Mouse (Mus musculus) cerebellum, adult 9-11 months (tissue): ENCODE measurements at regions not wholly inside any gene's neighbourhood (a gene's known extent, or its start where the extent isn't known, plus 50 kb on each side); places are given as distances from the start of the nearest gene placed in this dataset.

ENCODE experiments used
- DNase-seq: peaks from one replicate; pipeline ENCODE4 v3.0.0; 2022

DNA sequence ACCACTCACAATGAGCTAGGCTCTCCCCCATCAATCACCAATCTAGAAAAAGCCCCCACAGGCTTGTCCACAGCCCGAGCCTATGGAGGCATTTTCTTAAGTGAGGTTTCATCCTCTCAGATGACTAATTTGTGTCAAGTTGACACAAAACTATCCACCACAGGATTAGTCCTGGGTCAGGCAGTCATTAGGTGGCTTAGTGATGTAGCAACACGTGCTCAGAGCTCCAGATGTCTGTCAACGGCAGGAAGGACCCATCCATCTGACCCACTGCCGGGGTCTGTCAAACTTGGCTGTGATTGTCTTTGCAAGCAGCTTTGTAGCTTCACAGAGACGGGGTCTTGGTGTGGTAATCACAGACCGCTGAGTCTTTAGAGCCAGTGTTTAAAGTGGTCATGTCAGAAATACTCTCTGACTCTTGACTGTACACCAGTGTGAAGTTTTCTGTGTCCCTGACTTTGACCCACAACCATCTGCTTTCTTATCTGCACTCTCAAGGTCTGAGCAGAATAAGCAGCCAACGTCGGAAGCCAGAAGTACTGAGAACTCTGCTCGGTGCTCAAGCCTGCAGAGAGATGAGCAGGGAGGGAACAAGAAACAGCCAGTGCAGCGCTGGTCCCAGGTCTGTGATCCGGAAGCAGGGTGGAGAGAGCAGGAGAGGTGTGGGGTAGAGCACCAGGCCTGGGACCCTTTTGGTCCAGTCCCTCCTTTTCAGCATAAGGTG, 131.6 kb upstream of the Nfe2l3 start:
- no peak for DNase-seq

DNA sequence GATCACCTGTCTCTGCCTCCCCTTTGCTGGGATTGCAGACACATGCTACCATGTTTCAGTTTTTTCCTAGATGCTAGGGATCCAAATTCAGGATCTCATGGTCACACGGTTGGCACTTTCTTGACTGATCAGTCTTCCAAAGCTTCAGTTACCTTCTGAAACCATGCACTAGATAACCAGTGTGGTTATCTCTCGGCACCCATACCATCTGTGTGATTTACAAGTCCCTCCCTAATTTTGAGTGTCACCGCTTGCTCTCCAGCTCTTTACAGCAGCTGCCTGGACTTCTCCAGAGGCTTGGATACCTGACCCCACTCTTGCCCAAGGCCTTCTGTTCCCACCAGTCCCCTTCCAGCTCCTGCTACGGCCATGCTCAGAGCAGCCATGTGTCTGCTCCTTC, 130.6 kb upstream of the Nfe2l3 start:
- DNase-seq: no peak

DNA sequence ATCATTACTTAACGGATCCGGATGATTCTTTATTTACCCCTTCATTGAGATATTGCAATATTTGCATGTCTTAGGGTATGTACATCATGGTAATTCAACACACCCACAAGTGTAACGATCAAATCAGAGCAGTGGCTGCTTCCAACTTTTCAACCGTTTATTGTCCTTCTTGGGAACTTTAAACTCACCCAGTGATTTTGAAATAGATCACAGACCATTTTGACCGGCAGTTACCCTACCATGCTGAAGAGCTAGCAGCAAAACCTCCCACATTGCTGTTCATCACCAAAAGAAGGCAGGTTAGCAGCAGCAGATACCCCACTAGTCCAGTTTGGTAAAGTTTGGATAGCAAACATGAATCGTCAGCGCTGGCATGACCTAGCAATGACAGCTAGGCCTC, 130.2 kb upstream of the Nfe2l3 start:
- DNase-seq: no peak

DNA sequence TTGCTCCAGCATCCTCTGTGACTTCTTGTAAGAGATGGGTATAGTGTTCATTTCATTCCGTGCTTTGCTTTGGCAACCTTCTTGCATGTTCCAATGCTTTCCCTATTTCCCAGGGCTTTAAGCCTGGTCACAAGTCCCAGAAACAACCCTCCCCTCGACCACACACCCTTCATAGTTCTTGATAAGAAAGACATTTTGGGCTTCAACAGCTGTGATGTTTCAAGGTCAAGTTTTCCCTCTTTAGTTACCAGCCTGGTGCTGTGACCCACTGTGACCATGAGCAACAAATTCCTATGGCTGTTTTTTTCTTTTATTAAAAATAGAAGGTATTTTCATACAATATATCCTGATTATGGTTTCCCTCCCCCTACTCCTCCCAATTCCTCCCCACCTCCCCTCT, 114.1 kb upstream of the Nfe2l3 start:
- no peak for DNase-seq

DNA sequence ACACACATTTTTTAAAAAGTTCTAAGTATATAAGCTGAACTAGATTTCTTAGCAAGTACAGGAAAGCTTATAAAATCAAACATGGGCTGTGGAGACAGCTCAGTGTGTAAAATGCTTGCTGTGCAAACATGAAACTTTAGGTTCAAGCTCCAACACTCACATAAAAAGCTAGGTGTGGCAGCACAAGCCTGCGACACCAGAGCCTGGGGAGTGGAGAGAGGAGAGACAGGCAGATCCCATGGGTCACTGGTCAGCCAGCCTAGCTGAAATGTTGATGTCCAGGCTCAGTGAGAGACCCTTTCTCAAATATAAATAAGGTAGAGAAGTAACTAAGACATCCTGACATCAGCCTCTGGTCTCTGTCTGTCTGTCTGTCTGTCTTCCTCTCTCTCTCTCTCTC, 112.5 kb upstream of the Nfe2l3 start:
- no peak for DNase-seq

DNA sequence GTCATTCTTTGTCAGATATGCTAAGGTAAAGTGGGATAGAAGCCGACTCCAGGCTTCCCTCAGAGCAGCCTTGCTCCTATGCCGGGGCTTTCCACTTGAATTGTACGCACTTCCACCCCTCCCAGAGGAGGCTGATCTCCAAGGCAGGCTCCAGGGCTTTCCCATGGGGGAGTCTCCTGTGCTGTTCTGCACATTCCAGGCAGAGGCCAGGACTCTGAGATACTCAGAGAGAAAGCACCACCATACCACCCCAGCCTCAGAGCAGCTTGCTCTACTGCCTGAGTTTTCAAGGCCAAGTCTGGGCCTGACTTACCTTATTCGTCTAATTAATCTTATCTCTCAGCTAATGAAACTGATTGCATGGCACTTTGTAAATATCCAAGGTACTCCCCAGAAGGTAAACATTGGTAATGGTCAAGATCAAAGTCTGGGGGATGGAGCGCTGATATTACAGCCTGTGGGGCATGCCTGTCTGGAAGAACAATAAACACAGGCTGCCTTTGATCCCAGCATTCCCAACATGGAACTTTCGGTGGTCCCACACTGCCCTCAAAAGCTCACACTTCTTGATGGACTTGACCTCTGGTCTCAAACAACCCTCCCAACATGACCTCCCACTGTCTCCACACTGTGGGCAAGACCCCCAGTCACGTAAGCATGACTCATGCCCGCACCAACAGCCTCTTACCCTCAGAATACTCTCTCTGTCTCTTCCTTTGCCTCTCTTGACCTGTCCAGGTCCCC, 111.6 kb upstream of the Nfe2l3 start:
- no peak for DNase-seq

DNA sequence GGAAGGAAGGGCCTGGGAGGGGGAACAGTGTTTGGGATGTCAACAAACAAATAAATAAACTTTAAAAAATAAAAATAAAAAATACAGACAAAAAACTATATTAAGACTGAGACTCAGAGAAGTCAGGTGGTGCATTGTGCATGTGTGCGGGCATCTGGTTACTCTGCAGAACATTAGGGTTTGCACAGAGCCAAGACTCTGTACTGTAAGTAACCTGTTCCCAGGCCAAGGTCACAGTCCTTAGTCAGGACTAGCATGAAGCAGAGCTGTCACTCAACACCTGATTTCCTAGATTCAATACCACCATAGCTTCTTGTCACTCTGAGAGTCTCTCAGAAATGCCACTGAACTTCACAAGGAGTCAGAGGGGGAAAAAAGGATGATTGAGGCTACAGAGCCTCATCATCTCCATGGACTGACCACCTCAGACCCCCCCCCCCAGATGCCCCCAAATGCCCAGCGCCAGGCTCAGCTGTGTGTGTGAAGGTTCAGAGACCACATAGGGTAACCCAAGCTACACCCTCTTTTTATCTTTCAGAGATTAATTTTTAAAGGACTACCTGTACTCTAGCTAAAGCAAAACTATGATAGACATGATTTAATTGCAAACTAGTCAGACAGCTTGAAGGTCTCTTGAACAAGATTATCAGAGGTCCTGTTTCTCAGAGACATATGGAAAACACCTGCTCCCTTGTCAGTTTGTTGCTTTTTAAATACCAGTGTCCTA, 106.2 kb upstream of the Nfe2l3 start:
- DNase-seq: no peak

DNA sequence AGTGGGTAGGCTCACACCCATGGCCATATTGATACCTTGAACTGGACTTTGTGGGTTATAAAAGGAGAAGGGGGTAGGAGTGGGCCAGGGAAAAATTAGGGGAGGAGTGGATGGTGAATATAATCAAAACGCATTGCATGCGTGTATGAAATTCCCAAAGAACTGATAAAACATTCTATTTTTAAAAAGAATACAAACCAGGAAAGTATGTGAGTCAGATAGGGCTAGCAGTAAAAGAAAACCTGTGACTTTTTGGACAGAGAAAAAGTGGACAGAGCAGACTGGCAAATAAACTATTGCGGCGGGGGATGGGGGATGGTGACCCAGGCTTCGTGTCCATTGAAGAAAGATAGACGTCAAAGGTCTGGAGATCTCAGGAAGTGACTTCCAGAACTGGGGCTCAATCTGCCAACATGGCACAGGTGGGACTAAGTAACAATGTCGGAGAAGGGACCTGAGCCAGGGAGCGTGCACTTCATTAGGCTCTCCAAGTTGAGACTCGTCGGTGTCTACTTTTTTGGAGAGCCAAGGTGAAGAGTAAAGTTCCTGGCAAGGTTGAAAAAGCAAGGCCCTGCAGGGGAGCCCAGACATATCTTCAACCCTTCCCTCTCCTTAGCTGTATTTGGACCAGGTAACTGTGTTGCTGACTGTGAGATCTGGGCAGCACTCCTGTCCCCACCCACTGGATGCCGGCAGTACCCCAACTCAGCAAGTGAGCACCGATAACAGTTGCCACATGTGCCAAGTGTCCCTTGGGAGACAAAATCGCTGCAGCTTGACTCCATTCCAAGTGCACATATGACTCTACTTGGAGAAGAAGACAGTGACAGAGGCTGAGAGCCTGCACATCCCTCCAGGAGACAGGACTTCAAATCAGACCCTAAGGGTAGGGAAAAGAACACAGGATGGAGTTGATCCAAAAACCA, 103.1 kb upstream of the Nfe2l3 start:
- DNase-seq: no peak

DNA sequence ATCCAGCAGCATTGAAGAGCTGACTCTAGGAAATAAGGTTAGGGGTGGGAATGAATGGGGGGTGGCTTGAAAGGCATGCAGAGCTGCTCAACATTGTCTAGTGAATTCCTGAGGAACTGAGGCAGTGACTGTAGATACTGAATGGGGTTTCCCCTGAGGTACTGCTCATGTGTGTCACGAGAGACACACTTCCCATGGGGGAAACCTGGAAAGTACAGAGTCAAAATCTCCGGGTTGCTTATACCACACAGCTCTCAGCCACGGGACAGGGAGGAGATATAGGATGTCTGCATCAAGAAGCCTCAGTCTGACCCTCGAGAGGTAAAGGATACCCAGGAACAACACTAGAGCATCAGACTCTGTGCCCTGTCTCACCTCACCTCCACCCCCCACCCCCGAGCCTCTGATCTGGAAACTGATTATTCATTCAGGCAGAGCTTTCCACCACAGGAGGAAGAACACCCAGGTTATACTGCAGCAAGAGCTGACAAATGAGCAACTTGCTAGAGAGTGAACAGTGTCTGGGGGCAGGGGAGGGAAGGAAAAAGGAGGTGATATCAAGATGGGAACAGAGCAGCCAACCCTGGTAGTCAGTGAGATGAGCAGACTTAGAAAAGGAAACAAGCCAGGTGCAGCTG, 102.3 kb upstream of the Nfe2l3 start:
- no peak for DNase-seq

DNA sequence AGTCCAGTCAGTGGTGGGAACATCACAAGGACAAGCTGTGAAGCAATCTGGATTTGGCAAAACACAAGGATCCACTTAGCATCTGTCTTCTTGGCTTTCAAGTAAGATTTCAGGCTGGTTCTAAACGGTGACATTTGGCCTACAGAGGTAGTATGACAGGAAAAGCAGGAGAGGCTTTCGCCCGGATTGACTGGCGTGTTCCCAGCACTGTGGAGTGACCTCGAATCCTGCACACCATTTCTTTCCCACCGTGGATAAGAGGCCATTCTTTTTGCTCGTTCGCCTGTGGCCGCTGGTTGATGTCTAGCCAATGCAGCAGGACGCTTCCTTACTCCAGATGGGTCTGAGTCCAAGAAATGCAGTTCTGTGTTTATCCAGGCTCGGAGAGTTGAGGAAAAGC, 99.6 kb upstream of the Nfe2l3 start:
- DNase-seq: no peak

DNA sequence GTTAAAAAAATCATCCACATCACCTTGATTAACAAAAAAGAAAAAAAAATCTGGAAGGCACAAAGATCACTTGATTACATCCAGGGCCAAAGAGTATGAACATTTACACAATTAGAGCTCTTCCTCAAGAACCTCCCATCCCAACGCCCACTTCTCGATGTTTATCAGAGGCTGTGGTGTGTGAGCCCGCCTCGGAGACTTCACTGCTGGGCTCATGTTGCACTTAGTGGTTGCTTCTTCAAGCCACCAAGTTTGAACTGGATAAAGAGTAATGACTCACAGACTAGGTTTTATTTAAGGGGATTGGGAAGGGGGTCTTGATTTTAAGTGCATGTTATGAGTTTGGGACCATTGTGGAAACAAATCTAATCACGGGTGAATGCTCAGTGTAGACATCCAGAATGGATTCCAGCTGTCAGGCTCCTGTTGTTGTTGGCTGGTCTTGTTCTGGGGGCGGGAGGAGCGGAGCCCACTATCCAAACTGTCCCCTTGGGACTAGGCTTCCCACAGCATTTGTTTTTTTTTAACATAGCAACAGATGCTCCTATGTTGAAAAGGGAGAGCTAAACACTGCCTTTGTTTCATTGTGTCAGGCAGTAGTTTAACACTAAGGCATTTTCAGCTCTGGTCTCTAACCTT, 98.6 kb upstream of the Nfe2l3 start:
- no peak for DNase-seq

DNA sequence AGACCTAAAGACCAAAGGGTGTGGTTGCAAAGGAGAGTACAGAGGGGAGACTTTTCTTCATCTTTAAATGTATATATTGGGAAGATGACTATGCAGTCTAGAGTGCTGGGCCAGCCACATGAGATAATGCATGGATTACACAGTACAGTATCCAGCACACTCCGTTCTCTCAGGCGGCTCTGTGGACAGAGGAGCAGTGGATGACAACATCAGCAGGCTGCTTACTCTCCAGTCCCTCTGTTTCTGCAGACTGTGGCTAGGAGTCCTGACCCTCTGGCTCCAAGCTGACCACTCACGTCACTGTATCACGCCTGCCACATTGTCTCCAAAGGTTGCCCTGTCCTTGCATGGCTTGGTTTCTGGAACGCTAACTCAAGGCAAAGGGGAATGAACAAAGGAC, 97.2 kb upstream of the Nfe2l3 start:
- DNase-seq: no peak

DNA sequence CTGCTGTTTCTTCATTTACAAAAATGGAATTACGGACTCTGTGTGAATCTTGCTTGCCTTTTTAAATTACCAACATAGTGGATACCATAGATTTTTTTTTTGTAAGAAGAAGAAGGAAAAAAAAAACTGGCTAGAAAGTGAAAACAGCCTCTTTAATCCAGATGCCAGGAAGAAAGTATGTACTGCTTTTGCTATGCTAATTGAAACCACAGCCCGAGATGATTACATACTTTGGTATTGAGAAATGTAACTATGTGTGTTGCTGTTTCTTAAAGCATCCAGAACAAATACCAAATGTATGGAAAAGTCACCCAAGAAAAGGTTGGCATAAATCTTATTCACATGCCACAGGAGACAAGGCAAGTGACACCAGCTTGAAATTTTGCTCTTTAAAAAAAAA, 93.2 kb upstream of the Nfe2l3 start:
- DNase-seq: no peak

DNA sequence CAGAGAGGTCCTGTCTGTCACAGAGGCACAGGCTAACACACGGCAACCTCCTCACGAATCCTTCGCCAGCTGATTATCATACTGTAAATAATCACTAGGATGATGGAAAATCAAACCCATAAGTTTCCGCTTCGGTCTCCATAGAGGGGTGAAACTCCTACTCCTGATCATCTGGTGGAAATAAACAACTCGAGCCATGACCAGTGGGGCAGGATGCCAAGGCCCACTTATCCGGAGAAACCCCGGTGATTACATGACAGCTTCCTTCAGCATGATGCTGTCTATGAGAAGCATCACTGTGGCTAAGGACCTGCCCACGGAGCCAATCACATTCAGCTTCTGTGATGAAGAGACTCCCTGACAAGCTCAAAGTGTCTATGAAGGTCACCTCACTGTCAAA, 84.7 kb upstream of the Nfe2l3 start:
- DNase-seq: no peak

DNA sequence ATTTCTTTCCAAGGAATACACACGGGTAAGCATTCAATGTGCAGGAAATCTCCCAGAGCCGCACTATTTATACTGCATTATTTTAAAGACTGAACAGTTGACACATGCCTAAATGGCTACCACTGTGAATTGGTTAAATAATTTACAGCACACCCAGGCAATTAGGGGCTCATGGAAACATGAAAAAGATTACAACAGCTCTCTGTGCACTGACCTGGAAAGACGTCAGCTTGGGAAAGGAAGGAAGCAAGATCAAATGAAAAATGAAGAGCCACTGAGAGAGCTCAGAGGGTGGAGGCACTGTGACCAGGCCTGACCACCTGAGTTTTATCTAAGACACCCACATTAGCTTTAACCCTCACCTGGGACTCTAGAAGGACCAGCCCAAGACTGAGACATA, 82.7 kb upstream of the Nfe2l3 start:
- DNase-seq: no peak

DNA sequence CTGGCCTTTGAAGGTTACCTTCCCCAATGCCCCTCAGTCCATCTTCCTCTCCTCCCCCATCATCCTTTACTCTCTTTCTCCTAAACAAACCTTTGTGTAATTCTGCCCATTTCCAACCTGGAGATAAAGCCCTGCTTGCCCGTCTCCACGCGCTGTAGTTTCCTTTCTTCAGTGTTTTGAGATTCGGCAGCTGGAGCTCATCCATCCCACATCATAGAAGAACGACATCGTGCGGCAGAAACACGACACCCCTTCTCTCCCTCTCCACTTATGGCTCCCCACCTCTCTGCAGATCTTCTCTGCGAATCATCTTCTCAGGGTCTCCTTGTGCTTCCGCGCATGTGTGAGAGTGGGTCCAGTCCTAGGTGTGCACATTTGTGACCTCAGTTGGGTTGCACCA, 77.4 kb upstream of the Nfe2l3 start:
- no peak for DNase-seq

DNA sequence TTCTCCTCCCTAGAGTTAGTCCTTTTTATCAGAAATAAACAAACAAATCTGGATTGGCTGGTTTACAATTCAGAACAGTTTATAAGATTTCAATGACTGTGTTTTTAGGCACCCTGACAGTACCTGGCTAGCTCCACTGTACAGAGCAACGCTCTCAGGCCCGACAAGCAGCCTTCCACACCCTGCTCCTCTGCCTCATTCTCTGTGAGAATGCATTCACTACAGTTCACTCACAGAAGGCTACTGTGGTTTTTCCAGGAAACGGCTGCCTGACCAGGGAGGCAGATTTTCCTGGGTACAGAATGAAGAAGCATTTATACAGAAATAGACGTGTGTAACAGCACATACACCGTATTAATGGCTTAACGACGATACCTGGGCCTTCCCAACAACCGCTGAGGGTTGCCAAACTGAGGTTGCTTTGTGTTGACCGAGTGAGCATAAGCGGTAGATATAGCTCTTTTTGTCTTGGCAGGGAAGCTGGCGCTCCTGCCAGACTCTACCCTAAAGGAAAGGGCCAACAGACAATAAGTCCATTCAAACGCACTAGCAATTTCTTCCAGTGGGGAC, 70.8 kb upstream of the Nfe2l3 start:
- no peak for DNase-seq

DNA sequence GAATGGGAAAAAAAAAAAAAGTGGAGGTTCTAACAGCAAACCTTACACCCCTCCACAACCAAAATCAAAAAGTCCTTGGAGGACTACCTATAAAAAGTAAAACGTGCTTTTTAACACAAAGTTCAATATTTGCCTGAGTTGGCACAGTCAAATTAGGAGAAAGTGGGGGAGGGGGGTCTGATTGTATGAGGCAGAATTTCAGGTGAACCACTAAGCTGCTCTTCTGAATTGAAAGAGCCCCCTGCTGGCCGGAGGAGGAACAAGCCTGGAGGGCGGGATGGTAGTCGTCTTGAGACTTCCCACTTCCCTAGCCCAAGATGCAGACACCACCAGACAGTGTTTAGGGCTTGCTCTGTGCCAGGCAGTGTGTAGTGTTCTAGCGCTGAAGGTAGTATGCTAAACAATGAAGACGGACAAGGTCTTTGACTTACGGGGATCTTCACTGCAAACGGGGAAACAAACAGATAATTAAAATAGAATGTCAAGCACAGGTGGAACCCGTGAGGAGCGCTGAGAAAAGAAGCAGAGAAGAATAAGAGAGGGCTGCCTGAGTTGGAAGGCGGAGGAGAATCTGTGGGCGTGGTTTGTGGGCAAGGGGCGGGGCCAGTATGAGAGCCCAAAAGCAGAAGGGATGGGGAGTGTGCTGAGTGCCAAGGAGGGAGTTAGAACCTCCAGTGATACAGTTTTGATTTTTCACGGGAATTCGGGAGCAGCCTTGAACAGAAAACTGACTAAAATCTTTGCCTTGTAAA, 69.8 kb upstream of the Nfe2l3 start:
- peak; percentile 55 for DNase-seq

DNA sequence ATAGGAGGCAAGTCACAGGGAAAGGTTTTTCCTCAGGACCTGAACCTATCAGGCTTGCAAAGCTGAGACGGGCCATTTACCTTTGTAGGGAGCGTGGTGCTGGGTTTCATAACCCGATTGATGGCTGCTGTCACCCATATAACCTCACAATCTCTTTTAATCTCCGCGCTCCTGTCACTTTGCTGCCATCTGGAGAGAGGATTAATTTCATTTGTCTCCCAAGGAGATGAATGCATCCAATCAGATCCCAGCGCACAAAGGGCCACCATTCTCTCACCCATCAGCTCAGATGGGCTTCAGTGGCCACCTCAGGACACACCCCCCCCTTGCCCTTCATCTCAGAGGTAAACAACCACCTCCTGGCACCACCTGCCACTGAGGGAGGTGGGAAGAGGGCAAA, 67.7 kb upstream of the Nfe2l3 start:
- DNase-seq: no peak

DNA sequence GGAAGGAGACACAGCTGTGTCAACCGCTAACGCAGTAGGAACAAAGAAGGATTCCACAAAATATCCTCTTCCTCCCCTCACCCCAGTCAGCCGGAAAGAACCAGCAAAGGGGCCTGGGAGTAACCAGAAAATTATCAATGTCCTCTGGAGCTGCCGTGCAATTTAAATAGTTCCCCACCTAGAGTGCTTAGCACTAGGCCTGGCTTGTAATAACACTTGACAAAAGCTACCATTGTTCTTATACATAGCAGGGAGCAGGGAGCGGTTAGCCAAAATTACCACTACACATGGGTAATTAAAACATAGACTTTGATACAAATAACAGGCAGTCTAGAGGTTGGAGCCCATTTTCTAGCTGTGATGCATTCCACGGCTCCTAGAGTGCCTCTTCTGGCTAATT, 62.7 kb upstream of the Nfe2l3 start:
- no peak for DNase-seq

DNA sequence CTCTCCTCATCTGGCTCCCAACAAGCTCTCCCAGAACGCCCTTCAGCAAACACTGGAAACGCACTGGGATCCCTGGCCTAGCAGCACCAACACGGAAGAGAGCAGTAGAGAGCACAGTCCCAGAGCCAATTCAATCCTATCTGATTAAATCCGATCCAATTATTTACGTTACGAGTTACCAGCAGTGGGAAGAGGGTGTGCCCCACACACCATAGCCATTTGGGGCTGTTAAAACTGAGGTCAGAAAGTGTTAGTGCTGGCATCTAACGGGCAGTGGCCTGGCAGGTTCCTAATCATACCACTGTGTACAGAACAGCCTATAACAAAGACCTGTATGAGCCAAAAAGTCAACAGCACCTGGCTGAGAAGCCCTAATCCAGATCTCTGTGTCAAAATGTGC, 60.1 kb upstream of the Nfe2l3 start:
- DNase-seq: no peak
